24 mouse cellular contexts compared by ENCODE assay signal in genomic region chr14:24919056-24919455, GRCm38 (mm10).
"Had no signal": no experiment of that assay in that cellular context is flagged by ENCODE, and none has a peak within 500 bp of the region (broad histone marks: within the 10 kb centered on the region; RNA-seq: fewer than 3 reads in every experiment).

No protein-coding gene starts in this region.

- H3K27me3 ChIP-seq: heart, embryonic 12.5 days; hindbrain, embryonic 13.5 days; hindbrain, embryonic 15.5 days; kidney, embryonic 15.5 days; limb, embryonic 13.5 days; limb, embryonic 15.5 days; liver, embryonic 12.5 days had no signal

- H3K4me1 ChIP-seq: hindbrain, embryonic 15.5 days; kidney, embryonic 15.5 days; limb, embryonic 15.5 days; liver, embryonic 12.5 days had no signal

- H3K9me3 ChIP-seq: heart, embryonic 12.5 days; hindbrain, embryonic 13.5 days; hindbrain, embryonic 15.5 days; kidney, embryonic 15.5 days; limb, embryonic 13.5 days; limb, embryonic 15.5 days; liver, embryonic 12.5 days had no signal

- H3K27ac ChIP-seq: heart, adult 2 months; hindbrain, embryonic 13.5 days; hindbrain, embryonic 15.5 days; hindbrain, postnatal 0 days; kidney, embryonic 15.5 days; kidney, postnatal 0 days; limb, embryonic 13.5 days; limb, embryonic 15.5 days; liver, embryonic 12.5 days; liver, embryonic 14.5 days had no signal

- ATAC-seq: hindbrain, postnatal 0 days; intestine, embryonic 16.5 days; liver, embryonic 12.5 days had no signal

- DNase-seq: gastrocnemius, postnatal 14 days; gastrocnemius, postnatal 36 days; heart, adult 2 months; heart, postnatal 10 days; heart, postnatal 36 days; kidney, adult 11 months; kidney, adult 2 months; kidney, adult 9 months; kidney, postnatal 14 days; kidney, postnatal 36 days; layer of hippocampus, adult 9-11 months; layer of hippocampus, postnatal 36 days; left cerebral cortex, postnatal 4 days had no signal

- H3K4me2 ChIP-seq: heart, embryonic 12.5 days; hindbrain, embryonic 13.5 days; hindbrain, embryonic 15.5 days; kidney, embryonic 15.5 days; limb, embryonic 13.5 days; limb, embryonic 15.5 days; liver, embryonic 12.5 days had no signal

- H3K4me3 ChIP-seq: heart, adult 2 months; heart, embryonic 12.5 days; hindbrain, embryonic 13.5 days; hindbrain, embryonic 15.5 days; kidney, embryonic 15.5 days; limb, embryonic 13.5 days; limb, embryonic 15.5 days; liver, embryonic 12.5 days had no signal

- H3K36me3 ChIP-seq: heart, embryonic 12.5 days; hindbrain, embryonic 13.5 days; hindbrain, embryonic 15.5 days; kidney, embryonic 15.5 days; limb, embryonic 13.5 days; limb, embryonic 15.5 days; liver, embryonic 12.5 days had no signal

- H3K9ac ChIP-seq: heart, embryonic 12.5 days; hindbrain, embryonic 13.5 days; hindbrain, embryonic 15.5 days; kidney, embryonic 15.5 days; limb, embryonic 13.5 days; limb, embryonic 15.5 days; liver, embryonic 12.5 days; liver, embryonic 14.5 days had no signal
